Mouse (Mus musculus) cerebellum, adult 9-10 months (tissue): ENCODE measurements around the gene Ppp6r3.

Experiments
- DNase-seq: peaks from one replicate; pipeline ENCODE4 v3.0.0; 2022

Ppp6r3 gene

GRCm38 (mm10) chr19:3575632-3576384, at the start of gene Ppp6r3:
Ppp6r3 (minus strand) TSS chr19:3575749.
- peak; percentile 99 for DNase-seq

- DNase-seq = no peak
Observed at GRCm38 (mm10) chr19:3625111-3625510, 49.6 kb upstream of the Ppp6r3 start.

GRCm38 (mm10) chr19:3623824-3624223, 48.3 kb upstream of the Ppp6r3 start:
- peak; percentile 20 for DNase-seq

DNA sequence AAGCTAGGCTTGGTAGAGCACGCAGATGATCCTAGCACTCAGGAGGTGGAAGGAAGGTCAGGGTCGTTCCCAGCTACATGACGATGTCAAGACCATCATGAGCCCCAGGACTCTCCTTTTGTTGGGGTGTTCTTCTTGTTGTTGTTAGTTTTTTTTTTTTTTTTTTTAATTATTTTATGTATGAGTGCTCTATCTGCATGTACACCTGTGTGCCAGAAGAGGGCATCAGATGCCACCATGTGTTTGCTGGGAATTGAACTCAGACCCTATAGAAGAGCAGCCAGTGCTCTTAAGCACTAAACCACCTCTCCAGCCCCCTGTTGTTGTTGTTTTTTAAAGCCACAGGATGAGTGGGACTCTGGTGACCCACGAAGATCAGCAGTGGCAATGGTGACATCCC, 47.7 kb upstream of the Ppp6r3 start:
- no peak for DNase-seq

DNA sequence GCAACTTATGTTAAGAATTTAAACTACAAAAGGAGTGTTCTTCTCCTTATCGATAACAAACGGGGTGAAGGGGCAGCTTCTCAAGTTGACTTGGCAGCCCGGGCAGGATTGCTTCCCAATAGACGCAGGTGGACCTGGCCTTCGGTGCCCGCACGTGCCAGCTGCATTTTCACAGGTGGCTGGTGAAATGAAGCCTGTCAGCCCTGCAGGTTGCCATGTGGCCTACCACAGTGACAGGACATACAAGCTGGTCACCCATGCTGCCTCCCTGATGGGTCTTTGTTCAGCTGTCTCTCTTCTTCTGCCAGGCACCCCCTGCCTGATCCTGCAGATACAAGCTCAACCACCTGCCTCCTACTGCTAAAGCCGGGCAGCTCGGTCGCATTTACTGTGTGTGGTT, 45.3 kb upstream of the Ppp6r3 start:
- DNase-seq = peak; percentile 15

DNA sequence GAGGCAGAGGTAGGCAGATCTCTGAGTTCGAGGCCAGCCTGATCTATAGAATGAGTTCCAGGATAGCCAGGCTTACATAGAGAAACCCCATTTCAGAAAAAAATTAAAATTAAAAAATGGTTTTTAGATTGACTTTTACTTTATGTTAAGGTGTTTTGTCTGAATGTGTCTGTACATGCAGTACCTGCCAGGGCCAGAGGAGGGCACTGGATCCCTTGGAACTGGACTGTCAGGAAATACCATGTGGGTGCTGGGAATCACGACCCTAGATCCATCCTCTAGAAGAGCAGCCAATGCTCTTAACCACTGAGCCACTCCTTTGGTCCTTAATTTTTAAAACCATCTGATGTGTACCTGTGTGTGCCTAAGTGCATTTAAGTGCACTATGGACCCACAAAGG, 43.8 kb upstream of the Ppp6r3 start:
- no peak for DNase-seq

GRCm38 (mm10) chr19:3613991-3614390, 38.4 kb upstream of the Ppp6r3 start:
- DNase-seq = no peak

- DNase-seq = no peak
Observed at GRCm38 (mm10) chr19:3612534-3613273, 37.2 kb upstream of the Ppp6r3 start.

- DNase-seq = no peak
Observed at GRCm38 (mm10) chr19:3611730-3612129, 36.2 kb upstream of the Ppp6r3 start.

- DNase-seq = peak; percentile 52
Observed at GRCm38 (mm10) chr19:3610886-3611285, 35.3 kb upstream of the Ppp6r3 start.

DNA sequence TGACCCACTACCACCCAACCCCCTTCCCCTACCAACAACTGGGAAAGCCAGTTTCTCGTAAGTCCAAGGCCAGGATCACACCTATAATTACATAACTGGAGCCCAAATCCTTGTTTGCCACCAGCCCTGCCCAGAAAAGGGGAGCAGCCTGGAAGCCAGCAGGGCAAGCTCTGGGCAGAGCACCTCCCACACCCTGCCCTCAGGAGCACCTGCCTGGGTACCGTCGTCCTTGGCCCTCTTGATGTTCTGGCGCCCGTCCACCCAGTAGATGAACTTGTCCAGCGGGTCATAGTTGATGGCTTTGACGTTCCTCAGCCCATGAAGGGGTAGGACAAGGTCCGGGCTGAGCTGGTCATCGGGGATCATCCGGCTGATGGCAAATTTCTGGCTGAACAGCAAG, 34.3 kb upstream of the Ppp6r3 start:
- no peak for DNase-seq

DNA sequence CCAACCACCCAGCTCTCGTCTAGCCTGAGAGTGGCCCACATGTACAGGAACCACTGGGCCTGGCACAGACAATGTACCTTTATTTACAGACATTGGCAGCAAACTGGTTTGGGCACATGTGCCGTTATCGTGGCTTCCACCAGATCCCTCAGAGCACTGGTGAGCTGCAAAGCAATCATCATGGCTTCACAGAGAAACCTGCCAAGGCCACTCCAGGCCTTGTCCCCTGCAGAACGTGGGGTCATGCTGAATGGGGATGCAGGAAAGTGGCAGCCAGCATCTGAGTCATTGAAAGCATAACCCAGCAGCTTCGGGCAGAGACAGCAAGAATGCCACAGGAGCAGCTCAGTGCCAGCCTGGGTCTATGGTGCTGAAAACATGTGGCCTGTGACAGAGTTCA, 18.8 kb upstream of the Ppp6r3 start:
- no peak for DNase-seq

GRCm38 (mm10) chr19:3593379-3594055, 18.0 kb upstream of the Ppp6r3 start:
- DNase-seq = no peak

DNA sequence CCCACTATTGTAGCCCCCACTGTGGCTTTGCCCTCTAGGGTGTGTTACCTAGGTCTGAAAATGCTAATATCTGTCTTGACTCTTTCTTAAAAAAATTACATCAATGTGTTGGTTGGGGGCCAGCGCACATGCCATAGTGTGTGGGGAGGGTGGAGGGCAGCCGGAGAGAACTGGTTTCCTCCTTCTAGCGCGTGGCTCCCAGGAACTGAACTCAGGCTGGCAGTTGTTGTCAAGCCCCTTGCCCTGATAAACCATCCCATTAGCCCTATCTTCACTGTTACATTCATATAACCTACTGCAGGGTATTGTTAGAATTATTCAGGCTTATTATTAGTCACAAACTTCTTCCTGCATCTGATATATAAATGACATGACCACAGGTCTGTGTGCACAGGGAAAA, 14.4 kb upstream of the Ppp6r3 start:
- no peak for DNase-seq

- no peak for DNase-seq
Observed at GRCm38 (mm10) chr19:3589547-3589946, 14.0 kb upstream of the Ppp6r3 start.

- DNase-seq = peak; percentile 21
Observed at GRCm38 (mm10) chr19:3587729-3588128, 12.2 kb upstream of the Ppp6r3 start.

GRCm38 (mm10) chr19:3586540-3586939, 11.0 kb upstream of the Ppp6r3 start:
- DNase-seq = peak; percentile 36

DNA sequence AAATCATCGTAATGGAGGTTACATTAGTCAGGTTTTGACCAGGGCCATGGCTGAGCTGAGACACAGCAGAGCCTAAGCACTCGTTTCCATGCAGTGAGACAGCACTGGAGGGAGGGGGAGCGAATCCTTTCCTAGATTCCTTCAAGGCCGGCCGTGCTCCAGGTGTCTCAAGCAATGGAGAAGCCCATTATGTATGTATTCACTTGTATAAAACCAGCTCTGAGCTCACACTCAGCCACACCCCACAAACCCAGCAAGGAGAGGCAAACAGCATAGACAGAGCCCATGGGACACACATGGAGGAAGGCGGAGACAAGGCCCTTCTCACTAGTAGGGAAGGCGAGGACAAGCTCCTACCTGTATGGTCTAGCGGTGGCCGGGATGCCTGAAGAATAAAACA, 10.5 kb upstream of the Ppp6r3 start:
- no peak for DNase-seq

DNA sequence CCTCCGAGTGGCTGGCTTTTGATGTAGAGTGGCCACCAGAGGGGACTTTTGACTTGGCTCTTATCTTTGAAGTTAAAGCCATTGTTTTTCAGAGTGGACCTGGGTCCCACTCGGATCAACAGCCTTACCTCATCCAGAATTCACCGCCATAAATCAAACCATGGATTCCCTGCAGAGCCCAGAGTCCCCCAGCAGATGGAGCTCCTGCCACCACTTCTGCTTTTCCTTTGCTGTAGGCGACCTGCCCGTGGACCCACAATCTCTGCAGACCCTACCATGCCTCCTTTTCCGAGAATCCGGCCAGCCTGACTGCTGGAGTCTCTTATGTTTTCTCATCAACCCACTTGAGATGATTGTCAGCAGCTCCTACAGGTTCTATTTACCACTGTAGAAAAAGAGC, 5.8 kb upstream of the Ppp6r3 start:
- peak; percentile 79 for DNase-seq

DNA sequence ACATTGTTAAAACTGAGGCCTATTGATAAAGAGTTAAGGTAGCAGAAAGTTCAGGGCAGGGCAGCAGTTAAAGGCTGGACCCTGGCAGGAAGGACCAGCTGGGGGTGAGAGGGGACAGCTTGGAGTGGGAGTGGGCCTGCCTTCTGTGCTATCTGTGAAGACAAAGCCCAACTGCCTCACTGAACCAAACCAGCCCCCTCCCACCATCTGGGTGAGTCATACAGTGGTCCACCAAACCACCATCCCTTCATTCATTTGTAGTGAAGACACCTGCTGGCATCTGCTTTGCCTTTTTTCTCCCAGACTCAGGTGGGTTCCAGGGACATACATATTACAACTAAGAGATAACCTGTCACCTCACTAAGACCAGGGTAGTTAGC, 2.4 kb upstream of the Ppp6r3 start:
- peak; percentile 51 for DNase-seq

DNA sequence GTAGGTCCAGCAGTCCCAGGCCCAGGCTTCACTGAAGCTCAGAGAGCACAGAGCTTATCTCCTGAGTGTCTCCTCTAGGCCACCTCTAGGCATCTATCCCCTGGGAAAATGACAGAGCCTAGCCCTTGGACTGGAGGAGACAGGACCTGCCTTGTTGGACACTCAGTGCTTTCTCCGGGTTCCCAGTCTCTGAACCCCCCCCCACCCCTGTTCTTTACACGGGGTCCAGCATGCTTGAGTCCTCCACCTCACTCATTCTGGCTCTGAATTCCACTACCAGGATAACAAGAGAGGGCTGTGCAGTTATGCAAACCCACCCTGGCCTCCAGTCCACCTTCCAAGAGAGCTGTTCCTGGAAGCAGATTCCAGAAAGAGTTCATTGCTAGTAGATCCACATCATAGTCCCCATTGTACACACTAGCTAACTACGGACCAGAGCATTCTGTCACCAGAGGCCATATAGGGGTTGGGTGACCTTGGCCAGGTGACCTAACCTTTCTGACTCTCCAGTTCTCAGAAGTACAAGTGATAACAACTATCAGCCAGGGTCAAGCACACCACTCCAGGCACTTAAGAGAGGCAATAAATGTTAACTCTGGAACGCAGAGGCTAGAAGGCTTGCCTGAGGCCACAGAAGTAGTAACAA, 1.8 kb upstream of the Ppp6r3 start:
- DNase-seq = no peak

- DNase-seq = peak; percentile 65
Observed at GRCm38 (mm10) chr19:3576451-3577264, 1.1 kb upstream of the Ppp6r3 start.

GRCm38 (mm10) chr19:3575276-3575631, 295 bp downstream of the Ppp6r3 start:
- no peak for DNase-seq
